Mouse (Mus musculus) liver, postnatal 0 days (tissue): Measurements from ENCODE around the gene Rnf215.

ENCODE experiments used
- CTCF ChIP-seq: sonication (generic); IDR thresholded peaks from 2 replicates; pipeline ENCODE4 v1.5.1; 2016; ENCODE audit warnings: antibody characterized with exemption, low read depth
- EP300 ChIP-seq: IDR thresholded peaks from 2 replicates; pipeline ENCODE4 v1.6.1; 2016; ENCODE audit warnings: antibody characterized with exemption, low read depth, mild to moderate bottlenecking

- TF ChIP-seq CTCF (no peak), EP300 (no peak)
Observed at GRCm38 (mm10) chr11:4122226-4122625, 12.8 kb upstream of the Rnf215 start.
